Mouse (Mus musculus) midbrain, embryonic 12.5 days (tissue): ENCODE measurements around the gene Myct1. TPM values are rescaled to one million over a fixed set of nuclear protein-coding genes. Genes with fewer than 3 reads are reported as not detected.

Experiments used
- ATAC-seq: fragments of 200-750 bp; cut with Nextera tagmentation; 2 replicates; pipeline ENCODE4 v1.8.0; 2017; ENCODE audit warnings: low read depth, moderate TSS enrichment, moderate library complexity; ENCODE audit not compliant: low FRiP score
- H3K27ac ChIP-seq: fragments of 300-500 bp; sonication (generic); replicated peaks from 2 replicates; pipeline ENCODE4 v1.5.1; 2016; ENCODE audit warnings: mild to moderate bottlenecking
- H3K27me3 ChIP-seq: fragments of 300-500 bp; sonication (generic); 2 replicates; pipeline ENCODE4 v1.6.1; 2016; ENCODE audit warnings: mild to moderate bottlenecking
- H3K36me3 ChIP-seq: fragments of 300-500 bp; sonication (generic); 2 replicates; pipeline ENCODE4 v1.6.1; 2016
- H3K4me1 ChIP-seq: fragments of 300-500 bp; sonication (generic); 2 replicates; pipeline ENCODE4 v1.6.1; 2016
- H3K4me2 ChIP-seq: fragments of 300-500 bp; sonication (generic); replicated peaks from 2 replicates; pipeline ENCODE4 v1.6.1; 2016; ENCODE audit warnings: mild to moderate bottlenecking, moderate library complexity
- H3K4me3 ChIP-seq: fragments of 300-500 bp; sonication (generic); 2 replicates; pipeline ENCODE4 v1.5.1; 2016; ENCODE audit warnings: mild to moderate bottlenecking
- H3K9ac ChIP-seq: fragments of 300-500 bp; sonication (generic); replicated peaks from 2 replicates; pipeline ENCODE4 v1.6.1; 2016; ENCODE audit warnings: mild to moderate bottlenecking, moderate library complexity
- H3K9me3 ChIP-seq: fragments of 300-500 bp; sonication (generic); 2 replicates; pipeline ENCODE4 v1.6.1; 2016; ENCODE audit warnings: mild to moderate bottlenecking
- WGBS: fragments of 180-500 bp; shearing (Covaris S2); methylation state at CpG from one replicate; pipeline ENCODE4 v1.1.7; 2016; 5-methylcytosine and 5-hydroxymethylcytosine counted together
- polyA plus RNA-seq: library from polyadenylated mRNA; unstranded; fragments of >200 nt; fragmentation: Nextera tagmentation; extraction: Ambion mirVana; gene quantifications from 2 replicates; pipeline ENCODE4 v1.2.1, GENCODE M21; 2016

Myct1 gene
- 1.3 and 1.7 TPM in 2 replicates for polyA plus RNA-seq

DNA sequence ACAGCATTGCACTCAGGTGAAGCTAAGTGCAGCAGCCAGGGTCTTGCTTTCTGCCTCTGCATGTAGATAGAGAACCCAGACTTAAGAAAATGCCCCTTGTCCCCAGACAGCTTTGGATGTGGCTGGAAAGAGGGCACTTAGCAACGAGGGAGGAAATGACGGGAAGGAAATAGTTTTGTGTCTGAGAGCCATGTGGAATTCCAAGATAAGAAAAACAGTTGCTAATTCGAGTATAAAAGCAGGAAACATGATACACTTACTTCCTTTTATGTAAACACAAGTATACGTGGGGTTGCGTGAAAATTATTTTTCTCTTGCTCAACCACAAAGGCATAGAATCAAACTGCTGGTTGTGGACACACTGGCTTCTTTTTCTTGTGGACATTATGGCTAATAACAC lies at the start of gene Myct1:
Gene Myct1 (plus strand): TSS at position 312 of the 400 bp plus-strand sequence.
- H3K36me3 ChIP-seq, result no peaks in the 10 kb centered on the region
- H3K9me3 ChIP-seq, result no peaks in the 10 kb centered on the region
- no peaks in the 10 kb centered on the region for H3K27me3 ChIP-seq
- H3K9ac ChIP-seq, result no peak within 1 kb of the TSS
- H3K27ac ChIP-seq, result no peak within 1 kb of the TSS
- H3K4me1 ChIP-seq, result no peaks in the 10 kb centered on the region
- WGBS, result 64% methylated on average over 5 of the region's 5 CpGs
- H3K4me3 ChIP-seq, result no peak within 1 kb of the TSS
- no peak for ATAC-seq
- no peak within 1 kb of the TSS for H3K4me2 ChIP-seq

DNA sequence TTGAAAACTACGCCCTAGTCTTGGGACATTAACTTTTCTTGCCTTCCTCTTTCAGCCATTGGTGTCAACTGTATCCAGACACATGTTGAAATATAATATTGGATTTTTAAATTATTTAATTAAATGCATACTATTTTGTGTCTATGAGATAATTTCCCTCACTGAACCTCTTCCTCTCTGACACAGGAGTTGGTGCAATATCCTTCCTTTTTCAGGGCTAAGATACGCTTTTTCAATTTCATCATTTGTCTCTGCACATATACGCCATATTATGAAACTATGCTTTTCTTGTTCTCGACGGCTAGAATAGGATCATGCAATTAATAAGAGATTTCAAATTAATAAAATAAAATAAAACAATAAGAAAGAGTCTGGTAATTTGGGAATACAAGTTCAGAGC lies 47.1 kb upstream of the Myct1 start:
- H3K9me3 ChIP-seq, result no peaks in the 10 kb centered on the region
- no peak for ATAC-seq
- H3K4me1 ChIP-seq, result peaks cover 10% of the 10 kb centered on the region
- H3K36me3 ChIP-seq, result no peaks in the 10 kb centered on the region
- H3K9ac ChIP-seq, result no peak overlapping the region
- no peak overlapping the region for H3K4me2 ChIP-seq
- H3K27me3 ChIP-seq, result peaks cover 14% of the 10 kb centered on the region
- H3K27ac ChIP-seq, result no peak overlapping the region
- H3K4me3 ChIP-seq, result no peak overlapping the region
- 93% methylated on average over 5 of the region's 5 CpGs for WGBS

DNA sequence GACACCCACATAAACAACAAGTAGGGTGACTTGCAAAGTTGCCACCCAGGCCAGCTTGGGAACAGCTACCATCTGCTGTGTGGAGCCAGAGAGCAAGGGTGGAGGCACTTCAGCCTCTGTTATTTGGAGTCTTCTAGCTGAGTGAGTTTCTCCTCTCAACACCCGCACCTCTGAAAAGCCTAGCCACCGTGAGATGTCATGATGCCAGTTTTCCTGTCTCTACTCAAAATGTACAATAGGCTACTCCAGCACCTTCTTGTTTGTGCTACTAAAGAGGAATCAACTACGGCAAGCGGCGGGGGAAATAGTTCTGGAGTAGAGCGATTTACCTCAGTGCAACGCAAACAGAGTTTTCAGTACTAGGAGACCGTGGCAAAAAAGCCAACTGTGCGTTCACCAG lies 45.8 kb upstream of the Myct1 start:
- no peak for ATAC-seq
- Histone ChIP-seq H3K27me3 (peaks cover 14% of the 10 kb centered on the region), H3K36me3 (no peaks in the 10 kb centered on the region), H3K9me3 (no peaks in the 10 kb centered on the region), H3K9ac (no peak overlapping the region), H3K27ac (no peak overlapping the region), H3K4me1 (peaks cover 10% of the 10 kb centered on the region), H3K4me3 (no peak overlapping the region), H3K4me2 (no peak overlapping the region)
- WGBS, result 93% methylated on average over 9 of the region's 9 CpGs

DNA sequence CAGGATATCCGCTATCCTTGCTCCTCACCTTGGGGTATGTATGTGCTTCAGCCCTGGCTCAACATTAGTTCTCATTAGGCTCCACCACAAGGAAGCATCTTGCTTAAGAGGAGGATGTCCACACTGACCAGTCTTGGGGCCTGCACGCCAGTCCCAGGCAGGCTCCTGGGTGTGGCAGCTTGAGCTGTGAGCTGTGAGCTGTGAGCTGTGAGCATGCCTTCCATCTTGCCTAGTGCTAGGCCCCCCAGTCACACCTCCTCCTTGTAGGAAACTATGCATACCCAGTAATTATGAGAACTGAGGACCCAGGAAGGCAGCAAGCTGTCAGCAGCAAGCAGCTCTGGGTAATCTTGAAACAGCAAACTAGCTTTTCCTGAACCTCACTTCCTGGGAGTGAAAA lies 44.9 kb upstream of the Myct1 start:
- Histone ChIP-seq H3K4me3 (no peak overlapping the region), H3K27me3 (peaks cover 14% of the 10 kb centered on the region), H3K4me2 (no peak overlapping the region), H3K9me3 (no peaks in the 10 kb centered on the region), H3K36me3 (no peaks in the 10 kb centered on the region), H3K27ac (no peak overlapping the region), H3K9ac (no peak overlapping the region), H3K4me1 (peaks cover 10% of the 10 kb centered on the region)
- WGBS, result 82% methylated on average over 2 of the region's 2 CpGs
- no peak for ATAC-seq

DNA sequence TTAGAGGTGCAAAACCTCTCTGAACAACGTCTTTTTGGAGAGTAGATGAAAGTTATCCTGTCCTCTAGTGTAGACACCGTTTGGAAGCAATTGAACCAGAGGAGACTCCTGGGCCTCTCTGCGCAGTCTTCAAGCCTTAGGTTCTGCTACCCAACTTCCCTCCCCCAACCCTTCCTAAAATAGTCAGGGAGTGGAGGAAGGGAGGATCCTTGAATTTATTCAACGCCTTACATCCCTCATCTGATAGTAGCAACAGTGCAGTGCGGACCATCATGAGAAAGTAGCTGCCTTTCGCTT lies 43.8 kb upstream of the Myct1 start:
- H3K9me3 ChIP-seq, result no peaks in the 10 kb centered on the region
- H3K4me3 ChIP-seq, result peak overlapping the region; percentile 62
- WGBS, result 5% methylated on average over 6 of the region's 6 CpGs
- peaks cover 10% of the 10 kb centered on the region for H3K4me1 ChIP-seq
- no peaks in the 10 kb centered on the region for H3K36me3 ChIP-seq
- no peak overlapping the region for H3K27ac ChIP-seq
- ATAC-seq, result no peak
- peaks cover 14% of the 10 kb centered on the region for H3K27me3 ChIP-seq
- peak overlapping the region; percentile 66 for H3K9ac ChIP-seq
- peak overlapping the region; percentile 91 for H3K4me2 ChIP-seq

DNA sequence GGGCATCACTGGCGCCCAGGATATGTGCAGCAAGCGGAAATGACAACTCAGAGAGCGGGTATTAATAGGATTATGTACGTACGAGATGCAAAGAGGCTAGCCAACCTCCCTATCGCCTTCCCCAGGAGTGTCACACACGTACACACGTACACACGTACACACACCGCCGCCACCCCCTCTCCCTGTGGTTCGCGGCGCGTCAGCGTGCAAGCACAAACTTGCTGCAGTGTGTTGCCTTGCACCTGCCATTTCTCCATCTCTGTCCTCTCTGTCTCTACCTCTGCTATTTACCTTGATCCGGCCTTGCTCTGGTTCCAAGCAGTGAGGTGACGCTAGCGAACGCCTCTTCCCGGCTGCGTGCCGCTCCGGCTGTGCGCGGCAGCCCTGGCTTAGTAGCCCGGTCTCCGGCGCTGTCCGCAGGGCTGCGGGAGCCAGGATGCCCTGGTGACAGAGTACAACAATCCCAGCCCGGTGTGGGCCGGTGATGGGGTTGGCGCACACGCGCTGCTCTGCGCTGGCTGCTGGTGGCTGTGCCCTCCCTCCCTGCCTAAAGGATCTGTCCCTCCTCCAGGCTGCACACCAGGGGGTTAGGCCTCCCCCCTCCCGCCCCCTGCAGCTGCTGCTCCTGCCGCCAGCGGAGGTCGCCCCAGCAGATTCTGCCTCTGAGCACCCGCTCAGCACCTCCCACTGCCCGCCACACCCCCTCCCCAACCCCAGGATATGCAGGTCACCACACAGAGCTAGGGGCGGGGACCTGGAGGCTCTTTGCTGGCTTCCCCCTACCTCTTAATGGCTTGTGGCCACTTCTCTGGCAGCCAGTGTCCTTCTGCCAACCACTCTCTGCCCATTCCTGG lies 43.2 kb upstream of the Myct1 start:
- peak; percentile 97 for ATAC-seq
- H3K9ac ChIP-seq, result peak overlapping the region; percentile 66
- WGBS, result under 1% methylated on average over 43 of the region's 44 CpGs
- H3K4me1 ChIP-seq, result peaks cover 10% of the 10 kb centered on the region
- H3K27ac ChIP-seq, result peak overlapping the region; percentile 15; the same call in 1 of the 2 replicates
- H3K4me2 ChIP-seq, result peak overlapping the region; percentile 91
- no peaks in the 10 kb centered on the region for H3K9me3 ChIP-seq
- no peaks in the 10 kb centered on the region for H3K36me3 ChIP-seq
- H3K4me3 ChIP-seq, result peak overlapping the region; percentile 62
- peaks cover 14% of the 10 kb centered on the region for H3K27me3 ChIP-seq

DNA sequence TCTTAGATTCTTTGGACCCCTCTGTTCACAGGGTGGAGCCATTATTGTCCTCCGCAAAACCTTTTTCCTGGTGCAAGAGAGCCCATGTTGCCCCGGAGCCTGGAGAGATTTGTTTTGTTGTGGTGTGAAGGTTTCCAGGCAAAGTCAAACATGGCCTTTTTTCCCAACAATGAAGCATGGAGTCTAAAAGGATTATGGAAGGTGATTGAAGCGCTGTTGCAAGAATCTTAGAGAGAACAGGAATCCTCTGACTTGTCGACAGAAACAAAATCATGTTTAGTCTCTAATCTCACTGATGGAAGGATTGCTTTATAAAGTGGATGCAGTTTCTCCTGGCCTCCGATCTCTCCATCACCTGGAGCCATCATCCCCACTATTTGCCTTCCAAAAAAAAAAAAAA lies 42.2 kb upstream of the Myct1 start, which contains the start of gene Syne1:
Gene Syne1 (minus strand): TSS at position 101 of the 400 bp plus-strand sequence.
- Histone ChIP-seq H3K9ac (peak within 1 kb of the TSS; percentile 66), H3K9me3 (no peaks in the 10 kb centered on the region), H3K4me3 (peak within 1 kb of the TSS; percentile 62), H3K27me3 (peaks cover 14% of the 10 kb centered on the region), H3K4me2 (peak within 1 kb of the TSS; percentile 91), H3K36me3 (no peaks in the 10 kb centered on the region), H3K4me1 (peaks cover 10% of the 10 kb centered on the region), H3K27ac (peak within 1 kb of the TSS; percentile 15; the same call in 1 of the 2 replicates)
- WGBS, result 46% methylated on average over 5 of the region's 5 CpGs
- no peak for ATAC-seq

DNA sequence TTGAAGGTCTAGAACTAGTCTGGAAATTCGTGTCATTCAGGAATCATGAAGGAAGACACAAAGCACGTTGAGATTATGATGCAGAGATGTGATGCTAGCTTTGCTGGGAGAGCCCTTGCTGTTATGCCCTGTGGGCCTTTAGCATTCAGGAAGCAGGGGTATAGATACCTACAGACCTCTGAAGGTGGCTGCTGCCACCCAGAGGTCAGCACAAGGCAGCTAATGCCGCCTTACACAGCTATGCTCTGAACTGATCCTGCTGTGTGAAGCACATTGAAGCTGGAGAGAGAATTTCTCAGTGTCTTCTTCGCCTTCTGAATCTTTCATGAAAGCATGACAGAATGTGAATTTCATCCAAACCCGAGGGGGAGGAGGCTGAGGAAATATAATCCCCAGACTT lies 38.6 kb upstream of the Myct1 start:
- H3K4me2 ChIP-seq, result no peak overlapping the region
- H3K27ac ChIP-seq, result no peak overlapping the region
- no peak overlapping the region for H3K4me3 ChIP-seq
- H3K36me3 ChIP-seq, result no peaks in the 10 kb centered on the region
- peaks cover 6% of the 10 kb centered on the region for H3K4me1 ChIP-seq
- peaks cover 6% of the 10 kb centered on the region; the same call in 1 of the 2 replicates for H3K27me3 ChIP-seq
- no peak overlapping the region for H3K9ac ChIP-seq
- H3K9me3 ChIP-seq, result no peaks in the 10 kb centered on the region
- ATAC-seq, result no peak
- 29% methylated on average over 5 of the region's 5 CpGs for WGBS

DNA sequence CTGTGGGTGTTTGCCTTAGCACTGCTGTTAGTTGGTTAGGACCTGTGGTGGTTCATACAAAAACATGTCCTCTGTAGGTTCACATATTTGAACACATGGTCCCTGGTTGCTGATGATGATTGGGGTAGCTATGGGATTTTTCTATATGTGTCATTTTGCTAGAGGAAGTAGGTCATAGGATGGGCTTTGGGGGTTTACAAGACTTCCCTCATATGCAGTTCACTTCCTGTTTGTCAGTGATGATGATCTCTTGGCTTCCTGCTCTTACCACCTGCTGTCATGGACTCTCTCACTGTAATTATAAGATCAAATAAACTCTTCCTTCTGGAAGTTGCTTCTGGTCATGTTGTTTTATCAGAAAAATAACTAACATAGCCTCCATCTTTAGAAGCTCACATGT lies 34.8 kb upstream of the Myct1 start:
- Histone ChIP-seq H3K27ac (no peak overlapping the region), H3K9me3 (no peaks in the 10 kb centered on the region), H3K4me2 (no peak overlapping the region), H3K4me3 (no peak overlapping the region), H3K27me3 (no peaks in the 10 kb centered on the region), H3K36me3 (no peaks in the 10 kb centered on the region), H3K9ac (no peak overlapping the region), H3K4me1 (no peaks in the 10 kb centered on the region)
- no peak for ATAC-seq

DNA sequence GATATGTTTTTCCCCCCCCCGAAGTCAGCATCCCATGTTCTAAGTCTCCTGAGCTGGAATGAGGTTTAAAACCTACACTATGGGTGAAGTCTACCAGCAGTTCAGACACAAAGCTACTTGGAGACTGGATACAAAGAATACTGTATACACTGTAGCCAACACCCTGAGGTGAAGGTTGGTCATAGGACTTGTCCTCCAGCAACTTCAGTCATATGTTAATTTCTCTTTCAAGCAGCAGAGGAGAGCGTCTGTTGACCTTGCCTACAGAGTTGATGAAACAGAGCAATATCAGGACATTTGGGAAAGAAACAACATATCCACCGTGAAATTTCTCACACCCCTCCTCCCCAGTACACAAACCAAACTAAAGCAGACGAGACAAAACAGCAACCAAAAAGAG lies 33.0 kb upstream of the Myct1 start:
- no peak overlapping the region for H3K9ac ChIP-seq
- no peaks in the 10 kb centered on the region for H3K36me3 ChIP-seq
- ATAC-seq, result no peak
- H3K27ac ChIP-seq, result no peak overlapping the region
- H3K27me3 ChIP-seq, result no peaks in the 10 kb centered on the region
- no peaks in the 10 kb centered on the region for H3K4me1 ChIP-seq
- H3K4me2 ChIP-seq, result no peak overlapping the region
- no peaks in the 10 kb centered on the region for H3K9me3 ChIP-seq
- 84% methylated on average over 4 of the region's 4 CpGs for WGBS
- no peak overlapping the region for H3K4me3 ChIP-seq

DNA sequence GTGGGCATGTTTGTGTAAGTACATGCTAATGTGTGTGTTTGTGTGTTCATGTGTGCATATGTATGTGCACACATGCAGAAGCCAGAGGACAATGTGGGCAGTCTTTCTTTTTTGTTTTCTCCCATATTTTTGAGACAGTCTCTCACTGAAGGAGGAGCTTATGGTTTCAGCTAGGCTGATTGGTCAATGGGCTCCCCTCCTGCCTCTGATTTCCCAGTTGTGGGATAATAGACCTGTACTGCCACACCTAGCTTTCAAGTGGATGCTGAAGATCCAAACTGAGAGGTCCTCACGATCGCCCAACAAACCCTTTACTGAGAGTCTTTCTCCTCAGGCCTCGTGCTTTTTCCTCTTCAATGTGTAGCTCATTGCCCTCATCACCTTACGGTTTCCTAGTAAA lies 31.9 kb upstream of the Myct1 start:
- Histone ChIP-seq H3K4me2 (no peak overlapping the region), H3K4me1 (no peaks in the 10 kb centered on the region), H3K27me3 (no peaks in the 10 kb centered on the region), H3K36me3 (no peaks in the 10 kb centered on the region), H3K27ac (no peak overlapping the region), H3K9ac (no peak overlapping the region), H3K4me3 (no peak overlapping the region), H3K9me3 (no peaks in the 10 kb centered on the region)
- WGBS, result 86% methylated on average over 4 of the region's 4 CpGs
- no peak for ATAC-seq

DNA sequence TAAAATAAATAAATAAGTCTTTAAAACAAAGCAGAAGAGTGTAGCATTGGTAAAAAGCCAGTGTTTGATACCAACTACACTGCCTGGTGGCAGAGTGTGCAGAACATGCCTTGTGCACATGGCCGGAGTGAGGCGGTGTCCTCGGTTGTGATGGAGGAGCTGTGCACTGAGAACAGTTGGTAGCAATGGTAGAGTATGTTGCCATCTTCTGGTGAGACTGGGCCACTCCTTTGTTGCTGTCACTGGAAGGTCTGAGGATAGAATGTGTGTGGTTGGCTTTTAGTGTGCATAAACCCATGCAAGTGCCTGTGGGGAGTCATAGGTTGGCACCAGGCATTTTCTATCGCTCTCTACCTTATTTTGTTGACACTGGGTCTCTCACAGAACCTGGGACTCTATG lies 24.6 kb upstream of the Myct1 start:
- Histone ChIP-seq H3K4me2 (no peak overlapping the region), H3K27me3 (no peaks in the 10 kb centered on the region), H3K9ac (no peak overlapping the region), H3K4me1 (no peaks in the 10 kb centered on the region), H3K9me3 (no peaks in the 10 kb centered on the region), H3K36me3 (no peaks in the 10 kb centered on the region), H3K4me3 (no peak overlapping the region), H3K27ac (no peak overlapping the region)
- no peak for ATAC-seq
- 90% methylated on average over 4 of the region's 4 CpGs for WGBS

DNA sequence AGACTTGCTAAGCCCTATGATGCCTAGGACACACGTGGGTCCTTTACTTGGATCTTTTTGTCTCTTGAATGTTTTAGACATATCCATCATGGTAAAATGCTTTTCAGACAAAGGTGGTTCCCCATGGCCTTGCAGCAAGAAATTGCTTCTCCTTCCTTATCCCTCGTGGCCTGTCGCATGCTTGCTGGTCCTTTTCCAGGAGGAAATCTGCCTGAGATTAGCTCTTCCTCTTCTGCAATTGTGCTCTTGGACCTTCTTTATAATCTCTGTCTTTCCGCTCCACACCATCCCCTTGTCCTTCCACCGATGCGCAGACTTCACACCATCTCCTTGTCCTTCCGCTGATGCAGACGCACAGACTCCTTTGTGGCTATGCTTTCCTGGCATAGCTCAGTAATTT lies 23.5 kb upstream of the Myct1 start:
- Histone ChIP-seq H3K4me1 (no peaks in the 10 kb centered on the region), H3K9me3 (no peaks in the 10 kb centered on the region), H3K27ac (no peak overlapping the region), H3K4me3 (no peak overlapping the region), H3K36me3 (no peaks in the 10 kb centered on the region), H3K27me3 (no peaks in the 10 kb centered on the region), H3K4me2 (no peak overlapping the region), H3K9ac (no peak overlapping the region)
- no peak for ATAC-seq
- WGBS, result 89% methylated on average over 8 of the region's 8 CpGs
